8 mouse cellular contexts compared by ENCODE assay signal in genomic region chr10:85871698-85872478, GRCm38 (mm10). TPM values are rescaled to one million over a fixed set of nuclear protein-coding genes. Genes with fewer than 3 reads are reported as not detected.
DNase-seq lines count a peak whose midpoint lies in the region; ATAC-seq and TF ChIP-seq lines count a peak whose summit lies in the region.

No protein-coding gene starts in this region.

- H3K36me3 ChIP-seq in hindbrain, embryonic 13.5 days: peaks cover 31% of the 10 kb centered on the region

- no peaks in the 10 kb centered on the region for H3K9me3 ChIP-seq in hindbrain, embryonic 13.5 days

- ATAC-seq in Patski: peak; percentile 91
- ATAC-seq in hindbrain, embryonic 13.5 days (ENCODE audit: low FRiP score): peak; percentile 97

- H3K4me3 ChIP-seq in hindbrain, embryonic 13.5 days: peak overlapping the region; percentile 98

- CTCF ChIA-PET in Patski (lab: Charles Lee): no interaction called here

- H3K4me2 ChIP-seq in hindbrain, embryonic 13.5 days: peak overlapping the region; percentile 77

- peak overlapping the region; percentile 92 for H3K9ac ChIP-seq in hindbrain, embryonic 13.5 days

- peaks cover 15% of the 10 kb centered on the region for H3K4me1 ChIP-seq in hindbrain, embryonic 13.5 days (replicated peaks)

- no peak for TF ChIP-seq CTCF in Patski (IDR thresholded peaks at IDR 0.05)

- H3K27ac ChIP-seq in hindbrain, embryonic 13.5 days: peak overlapping the region; percentile 48; the same call in 1 of the 2 replicates

- POLR2A ChIA-PET in Patski (lab: Charles Lee): no interaction called here

- H3K27me3 ChIP-seq in Patski: peaks cover 10% of the 10 kb centered on the region
- no peaks in the 10 kb centered on the region for H3K27me3 ChIP-seq in hindbrain, embryonic 13.5 days

- DNase-seq in Patski (ENCODE audit: low read depth, low spot score): peak; percentile 46
- peak; percentile 95 for DNase-seq in cerebellum, postnatal 14 days
- peak; percentile 85 to 89 for DNase-seq in frontal cortex, postnatal 14 days (ENCODE audit: low spot score in 2 of 2)
- peak; percentile 91 to 95 for DNase-seq in layer of hippocampus, postnatal 25 days (ENCODE audit: extremely low spot score in 1 of 2, low spot score in 1 of 2)
- DNase-seq in lung, postnatal 25 days (ENCODE audit: low spot score): peak; percentile 87
- DNase-seq in retina, embryonic 14.5 days (ENCODE audit: low spot score): peak; percentile 91
- peak; percentile 96 for DNase-seq in thymus, postnatal 4 days

- WGBS in hindbrain, embryonic 13.5 days: 1% methylated on average over 49 of the region's 55 CpGs

- in situ Hi-C loops in Patski (cut with MboI; ENCODE audit: low pct_unique_long_range_greater_than_20kb): no loop called here

RNA-seq across cellular contexts. Expression of gene Pwp1, which starts 42.6 kb away (rescaled TPM):
- 31.7 TPM for polyA plus RNA-seq in Patski (2021)
- 66.8 and 68.5 TPM in 2 replicates for polyA plus RNA-seq in hindbrain, embryonic 13.5 days (2015; fragmentation: Nextera tagmentation; extraction: Ambion mirVana)
- 10 to 100 TPM; 18.5 to 21.7 TPM for total RNA-seq in layer of hippocampus, postnatal 25 days (2021)

RNA-seq across cellular contexts. Expression of gene Prdm4, which starts 45.1 kb away (rescaled TPM):
- polyA plus RNA-seq in Patski (2021): 23.4 TPM
- polyA plus RNA-seq in hindbrain, embryonic 13.5 days (2015; fragmentation: Nextera tagmentation; extraction: Ambion mirVana): 20.1 and 23.6 TPM in 2 replicates
- total RNA-seq in layer of hippocampus, postnatal 25 days (2021): 10 to 100 TPM; 22.2 to 29.6 TPM

RNA-seq across cellular contexts. Expression of gene Ascl4, which starts 55.6 kb away (rescaled TPM):
- polyA plus RNA-seq in Patski (2021): 0.24 TPM
- polyA plus RNA-seq in hindbrain, embryonic 13.5 days (2015; fragmentation: Nextera tagmentation; extraction: Ambion mirVana): 0.13 and 0.47 TPM in 2 replicates
- total RNA-seq in layer of hippocampus, postnatal 25 days (2021): under 1 TPM; 0.70 to 0.98 TPM

Comparison
In these comparisons a context has a peak if more than half of its experiments do, and no peak if none do; other contexts are left out.
1. Peak in every context shown above with its lines: DNase-seq, ATAC-seq, H3K4me3 ChIP-seq and H3K27ac ChIP-seq.
2. DNase-seq: peak in every context shown above with its lines; median percentile 96 in thymus, postnatal 4 days; 95 in cerebellum, postnatal 14 days; 93 in layer of hippocampus, postnatal 25 days; 91 in retina, embryonic 14.5 days; 87 in frontal cortex, postnatal 14 days; 87 in lung, postnatal 25 days; 46 in Patski.